Mouse (Mus musculus) lung, adult 2 months (tissue): Measurements from ENCODE around the gene Nr2f1.

Source experiments
- CTCF ChIP-seq: fragments of 200-500 bp; IDR thresholded peaks from 2 replicates; pipeline ENCODE4 v1.5.1; 2011; ENCODE audit warnings: mild to moderate bottlenecking, low read length, control low read depth; ENCODE audit not compliant: insufficient read depth
- POLR2A ChIP-seq: fragments of 200-500 bp; IDR thresholded peaks from 2 replicates; pipeline ENCODE4 v1.6.1; 2011; ENCODE audit warnings: low read depth, mild to moderate bottlenecking, control low read depth, low read length, borderline replicate concordance; ENCODE audit errors: extremely low read depth

- TF ChIP-seq CTCF (no peak), POLR2A (no peak)
Observed at GRCm38 (mm10) chr13:78164941-78165340, 34.6 kb downstream of the Nr2f1 start.
